In the genomic region with DNA sequence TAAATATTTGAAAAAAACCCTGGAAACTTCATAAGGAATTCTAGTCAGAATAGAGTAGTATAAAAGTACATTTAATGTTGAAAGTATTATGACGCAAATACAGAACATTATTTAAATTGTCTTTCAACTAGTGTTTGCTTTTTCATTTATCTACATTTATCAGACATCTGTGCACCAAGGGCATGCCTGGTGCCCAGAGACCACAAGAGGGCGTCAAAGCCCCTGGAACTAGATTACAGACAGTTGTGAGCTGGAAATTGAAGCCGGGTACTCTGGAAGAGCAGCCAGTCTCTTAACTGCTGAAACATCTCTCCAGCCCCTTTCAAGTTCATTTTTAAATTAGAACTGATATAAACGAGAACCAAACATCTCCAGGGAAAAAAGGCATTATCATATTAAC, we compare ENCODE assay signal across 8 mouse cellular contexts. TPM values are rescaled to one million over a fixed set of nuclear protein-coding genes. Genes with fewer than 3 reads are reported as not detected.
DNase-seq lines count a peak whose midpoint lies in the region; ATAC-seq and TF ChIP-seq lines count a peak whose summit lies in the region.

No protein-coding gene starts in this region.

- H3K4me1 ChIP-seq in heart, postnatal 0 days (ENCODE audit: control insufficient read depth, insufficient read depth): no peaks in the 10 kb centered on the region
- 0 out of 2 replicates have a peak, but pooled peaks cover 4% of the 10 kb centered on the region for H3K4me1 ChIP-seq in heart, embryonic 11.5 days (ENCODE audit: control insufficient read depth, insufficient read depth, low read length)
- no peaks in the 10 kb centered on the region for H3K4me1 ChIP-seq in testis, adult 2 months (ENCODE audit: control insufficient read depth, insufficient read depth, low read length)
- no peaks in the 10 kb centered on the region for H3K4me1 ChIP-seq in embryonic facial prominence, embryonic 10.5 days

- TF ChIP-seq EP300 in heart, postnatal 0 days (IDR thresholded peaks at IDR 0.05; ENCODE audit: low read depth): no peak

- no peaks in the 10 kb centered on the region for H3K27me3 ChIP-seq in heart, postnatal 0 days (ENCODE audit: control insufficient read depth, insufficient read depth, low read length)
- no peaks in the 10 kb centered on the region for H3K27me3 ChIP-seq in heart, embryonic 11.5 days (ENCODE audit: control insufficient read depth, insufficient read depth, low read length)
- H3K27me3 ChIP-seq in testis, adult 2 months (ENCODE audit: control insufficient read depth, insufficient read depth, low read length): no peaks in the 10 kb centered on the region
- no peaks in the 10 kb centered on the region for H3K27me3 ChIP-seq in embryonic facial prominence, embryonic 10.5 days (replicated peaks; ENCODE audit: low read depth, poor library complexity, severe bottlenecking)

- no peak overlapping the region for H3K4me2 ChIP-seq in heart, postnatal 0 days (ENCODE audit: low read depth, low read length)
- H3K4me2 ChIP-seq in heart, embryonic 11.5 days: no peak overlapping the region

- 65% methylated on average over 4 of the region's 4 CpGs for WGBS in heart, postnatal 0 days
- 62% methylated on average over 4 of the region's 4 CpGs for WGBS in heart, embryonic 11.5 days (ENCODE audit: insufficient replicate concordance)
- 62% methylated on average over 4 of the region's 4 CpGs for WGBS in embryonic facial prominence, embryonic 10.5 days

- no peak overlapping the region for H3K4me3 ChIP-seq in heart, postnatal 0 days (ENCODE audit: low read depth, low read length)
- no peak overlapping the region for H3K4me3 ChIP-seq in heart, embryonic 11.5 days (ENCODE audit: low read depth, low read length)
- H3K4me3 ChIP-seq in testis, adult 2 months (ENCODE audit: control insufficient read depth, low read depth, low read length): no peak overlapping the region
- no peak overlapping the region for H3K4me3 ChIP-seq in embryonic facial prominence, embryonic 10.5 days

- no peak overlapping the region for H3K9ac ChIP-seq in heart, postnatal 0 days (replicated peaks; ENCODE audit: low read depth, low read length)
- no peak overlapping the region for H3K9ac ChIP-seq in heart, embryonic 11.5 days (ENCODE audit: low read depth, low read length)

- TF ChIP-seq CTCF in heart, postnatal 0 days (IDR thresholded peaks at IDR 0.05; ENCODE audit: low read depth): peak; percentile 37
- peak; percentile 16; the same call in 1 of the 2 replicates for TF ChIP-seq CTCF in testis, adult 2 months (IDR thresholded peaks at IDR 0.05; ENCODE audit: control insufficient read depth, insufficient read depth, insufficient replicate concordance, low read depth, low read length)

- H3K27ac ChIP-seq in heart, postnatal 0 days (ENCODE audit: low read depth): no peak overlapping the region
- no peak overlapping the region for H3K27ac ChIP-seq in heart, embryonic 11.5 days (ENCODE audit: low read depth, low read length)
- H3K27ac ChIP-seq in testis, adult 2 months (ENCODE audit: control insufficient read depth, insufficient read depth, low read depth, low read length): no peak overlapping the region
- H3K27ac ChIP-seq in embryonic facial prominence, embryonic 10.5 days (replicated peaks): no peak overlapping the region

- TF ChIP-seq POLR2A in testis, adult 2 months (IDR thresholded peaks at IDR 0.05; ENCODE audit: control insufficient read depth, low read depth, low read length): no peak

- no peak for ATAC-seq in heart, postnatal 0 days (ENCODE audit: insufficient read depth, low read depth)
- ATAC-seq in heart, embryonic 11.5 days (replicated peaks; ENCODE audit: insufficient number of reproducible peaks, low FRiP score, low TSS enrichment): no peak

- H3K36me3 ChIP-seq in heart, postnatal 0 days (replicated peaks; ENCODE audit: control insufficient read depth, insufficient read depth, low read length): peaks cover 54% of the 10 kb centered on the region
- H3K36me3 ChIP-seq in heart, embryonic 11.5 days (ENCODE audit: control insufficient read depth, insufficient read depth, low read length): 0 out of 2 replicates have a peak, but pooled peaks cover 5% of the 10 kb centered on the region
- H3K36me3 ChIP-seq in testis, adult 2 months (ENCODE audit: control insufficient read depth, insufficient read depth, low read length): no peaks in the 10 kb centered on the region
- H3K36me3 ChIP-seq in embryonic facial prominence, embryonic 10.5 days (replicated peaks): peaks cover 59% of the 10 kb centered on the region

- peak; percentile 26 for DNase-seq in heart, postnatal 0 days (ENCODE audit: low spot score)
- no peak for DNase-seq in testis, postnatal 14 days (ENCODE audit: low spot score)
- DNase-seq in embryonic facial prominence, embryonic 10.5 days (ENCODE audit: low spot score): peak; percentile 50
- peak; percentile 50 for DNase-seq in mesoderm, embryonic 11.5 days (ENCODE audit: low read depth, low spot score)
- no peak for DNase-seq in heart, adult 8-10 months (ENCODE audit: low spot score)
- DNase-seq in right cerebral cortex, postnatal 10 days (ENCODE audit: low spot score in 2 of 2): no peak

- H3K9me3 ChIP-seq in heart, postnatal 0 days (replicated peaks; ENCODE audit: control insufficient read depth, low read length): no peaks in the 10 kb centered on the region
- H3K9me3 ChIP-seq in heart, embryonic 11.5 days (replicated peaks; ENCODE audit: control insufficient read depth, low read length): no peaks in the 10 kb centered on the region
- H3K9me3 ChIP-seq in embryonic facial prominence, embryonic 10.5 days: no peaks in the 10 kb centered on the region

RNA-seq across cellular contexts. Expression of gene Ralbp1, which starts 23.0 kb away (rescaled TPM):
- total RNA-seq in heart, postnatal 0 days (2014; rRNA removed; ENCODE audit: low replicate concordance): 37.9 and 38.6 TPM in 2 replicates
- polyA plus RNA-seq in heart, postnatal 0 days (2015; fragmentation: Nextera tagmentation; extraction: Ambion mirVana): 39.0 and 45.8 TPM in 2 replicates
- 46.9 and 47.5 TPM in 2 replicates for polyA plus RNA-seq in heart, embryonic 11.5 days (2014; fragmentation: Nextera tagmentation; extraction: Ambion mirVana)
- polyA plus RNA-seq in testis, adult 2 months (2012; rRNA removed): 12.8 and 13.2 TPM in 2 replicates
- 58.5 and 61.3 TPM in 2 replicates for polyA plus RNA-seq in embryonic facial prominence, embryonic 10.5 days (2016; fragmentation: Nextera tagmentation; extraction: Ambion mirVana)
- total RNA-seq in heart, adult 8-10 months (2022): 10 to 100 TPM; 33.6 to 42.3 (median 34.1) TPM

Comparison
In these comparisons a context has a peak if more than half of its experiments do, and no peak if none do; other contexts are left out.
1. DNase-seq: peak in heart, postnatal 0 days (single experiment), embryonic facial prominence, embryonic 10.5 days (single experiment) and mesoderm, embryonic 11.5 days (single experiment); none in testis, postnatal 14 days (single experiment), heart, adult 8-10 months (single experiment) and right cerebral cortex, postnatal 10 days (0 of 2).